ENCODE assay signal across 11 mouse cellular contexts in the genomic region with DNA sequence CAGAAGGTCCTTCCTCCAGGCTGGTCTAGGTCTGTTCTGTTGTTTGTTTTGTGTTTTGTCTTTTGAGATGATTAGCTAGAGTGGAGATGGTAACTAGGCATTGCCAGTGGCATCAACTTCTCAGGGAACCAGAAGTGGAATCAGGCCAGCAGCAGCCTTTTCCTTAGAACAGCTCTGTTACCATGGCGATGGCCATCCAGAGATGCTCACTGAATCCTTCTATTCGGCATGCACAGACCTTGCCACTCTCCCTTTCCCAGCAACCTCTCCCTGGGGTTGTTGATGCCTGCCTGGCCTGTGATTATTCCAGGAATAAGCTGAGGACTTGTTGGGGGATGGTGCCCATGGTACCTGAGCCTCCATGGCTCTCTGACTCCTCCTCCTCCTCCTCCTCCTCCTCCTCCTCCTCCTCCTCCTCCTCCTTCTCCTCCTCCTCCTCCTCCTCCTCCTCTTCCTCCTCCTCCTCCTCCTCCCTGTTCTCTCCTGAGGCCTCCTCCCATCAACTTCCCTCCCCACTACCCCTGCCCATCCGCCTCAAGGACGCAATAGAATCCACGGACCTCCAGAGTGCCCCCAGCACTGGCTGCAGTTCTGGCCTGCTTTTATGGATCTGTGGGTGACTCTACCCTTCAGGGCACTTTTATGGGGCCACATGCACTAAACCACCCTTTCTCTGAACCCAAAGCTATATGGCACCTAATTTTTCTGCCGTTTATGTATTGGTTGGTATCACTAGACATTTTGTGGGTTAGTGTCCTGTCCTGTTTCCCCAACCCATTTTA. TPM values are rescaled to one million over a fixed set of nuclear protein-coding genes. Genes with fewer than 3 reads are reported as not detected.
A peak's percentile ranks its signal among the peaks of the same experiment; 100 is the strongest.
DNase-seq lines count a peak whose midpoint lies in the region; ATAC-seq lines count a peak whose summit lies in the region.
"Had no signal": no experiment of that assay in that cellular context is flagged by ENCODE, and none has a peak within 500 bp of the region (broad histone marks: within the 10 kb centered on the region; RNA-seq: fewer than 3 reads in every experiment).

No protein-coding gene starts in this region.

- no peaks in the 10 kb centered on the region for H3K9me3 ChIP-seq in forebrain, embryonic 14.5 days (replicated peaks; ENCODE audit: control insufficient read depth, low read length)
- no peaks in the 10 kb centered on the region for H3K9me3 ChIP-seq in neural tube, embryonic 14.5 days (ENCODE audit: control insufficient read depth, low read length)
- H3K9me3 ChIP-seq: megakaryocyte, embryonic 14.5 days; stomach, embryonic 15.5 days had no signal

- peak; percentile 81 for ATAC-seq in forebrain, embryonic 14.5 days
- ATAC-seq in neural tube, embryonic 14.5 days (ENCODE audit: low read depth): peak; percentile 91
- ATAC-seq in megakaryocyte progenitor cell, adult 5-6 weeks (replicated peaks; ENCODE audit: poor library complexity): no peak

- no peak overlapping the region for H3K4me2 ChIP-seq in forebrain, embryonic 14.5 days (ENCODE audit: low read length)
- H3K4me2 ChIP-seq in neural tube, embryonic 14.5 days (ENCODE audit: low read depth, low read length): no peak overlapping the region
- H3K4me2 ChIP-seq: stomach, embryonic 15.5 days had no signal

- 75% methylated on average over 6 of the region's 6 CpGs for WGBS in forebrain, embryonic 14.5 days
- WGBS in neural tube, embryonic 14.5 days: 68% methylated on average over 5 of the region's 6 CpGs

- H3K27ac ChIP-seq in forebrain, embryonic 14.5 days (ENCODE audit: low read depth, low read length): peak overlapping the region; percentile 49
- H3K27ac ChIP-seq in neural tube, embryonic 14.5 days (ENCODE audit: low read depth, low read length): peak overlapping the region; percentile 67
- H3K27ac ChIP-seq: stomach, embryonic 15.5 days had no signal

- intact Hi-C loops in gastrocnemius, postnatal 36 days (cut with DNase I): no loop called here

- H3K4me3 ChIP-seq in forebrain, embryonic 14.5 days (ENCODE audit: low read depth, low read length): no peak overlapping the region
- no peak overlapping the region for H3K4me3 ChIP-seq in neural tube, embryonic 14.5 days (ENCODE audit: low read depth, low read length)
- H3K4me3 ChIP-seq: megakaryocyte, embryonic 14.5 days; stomach, embryonic 15.5 days had no signal

- DNase-seq in embryo, embryonic 11 days: peak; percentile 55
- DNase-seq in forebrain, embryonic 14.5 days (ENCODE audit: low spot score): peak; percentile 93
- peak; percentile 40 for DNase-seq in left cerebral cortex, adult 11 months (ENCODE audit: low spot score)
- no peak for DNase-seq in gastrocnemius, postnatal 36 days
- DNase-seq in spleen, postnatal 36 days (ENCODE audit: low spot score in 2 of 2): no peak
- DNase-seq in urinary bladder, postnatal 4 days (ENCODE audit: low spot score in 2 of 2): no peak
- DNase-seq: kidney, postnatal 25 days had no signal

- H3K36me3 ChIP-seq in forebrain, embryonic 14.5 days (ENCODE audit: control insufficient read depth, insufficient read depth, low read length): no peaks in the 10 kb centered on the region
- no peaks in the 10 kb centered on the region for H3K36me3 ChIP-seq in neural tube, embryonic 14.5 days (ENCODE audit: control insufficient read depth, insufficient read depth, low read length)
- H3K36me3 ChIP-seq: stomach, embryonic 15.5 days had no signal

- H3K9ac ChIP-seq in forebrain, embryonic 14.5 days (ENCODE audit: low read length): 0 out of 2 replicates have a peak overlapping the region, but pooled peaks have one; percentile 13
- H3K9ac ChIP-seq in neural tube, embryonic 14.5 days (replicated peaks; ENCODE audit: low read depth, low read length): no peak overlapping the region
- H3K9ac ChIP-seq: stomach, embryonic 15.5 days had no signal

- no peaks in the 10 kb centered on the region for H3K27me3 ChIP-seq in forebrain, embryonic 14.5 days (replicated peaks; ENCODE audit: control insufficient read depth, insufficient read depth, low read length)
- H3K27me3 ChIP-seq in neural tube, embryonic 14.5 days (ENCODE audit: control insufficient read depth, insufficient read depth, low read length): no peaks in the 10 kb centered on the region
- H3K27me3 ChIP-seq: stomach, embryonic 15.5 days had no signal

- peaks cover 23% of the 10 kb centered on the region for H3K4me1 ChIP-seq in forebrain, embryonic 14.5 days (ENCODE audit: control insufficient read depth, insufficient read depth, low read length)
- H3K4me1 ChIP-seq in neural tube, embryonic 14.5 days (ENCODE audit: control insufficient read depth, insufficient read depth, low read length): peaks cover 20% of the 10 kb centered on the region

RNA-seq across cellular contexts. Expression of gene P4ha3, which starts 22.7 kb away (rescaled TPM):
- 1.5 and 2.8 TPM in 2 replicates for polyA plus RNA-seq in forebrain, embryonic 14.5 days (2014; fragmentation: Nextera tagmentation; extraction: Ambion mirVana)
- 15.8 and 16.2 TPM in 2 replicates for polyA plus RNA-seq in neural tube, embryonic 14.5 days (2014; fragmentation: Nextera tagmentation; extraction: Ambion mirVana)
- under 1 TPM; 0.32 to 0.36 TPM for total RNA-seq in gastrocnemius, postnatal 36 days (2021)
- 0.22 TPM in 1 of 2 replicates, not detected in the other for total RNA-seq in megakaryocyte progenitor cell, adult 5-6 weeks (2015)
- not detected in 2 replicates for total RNA-seq in megakaryocyte progenitor cell, adult 5-6 weeks (2017)

Comparison
In these comparisons a context has a peak if more than half of its experiments do, and no peak if none do; other contexts are left out.
1. DNase-seq: peak in embryo, embryonic 11 days (single experiment), forebrain, embryonic 14.5 days (single experiment) and left cerebral cortex, adult 11 months (single experiment); none in gastrocnemius, postnatal 36 days (0 of 2), spleen, postnatal 36 days (0 of 2) and urinary bladder, postnatal 4 days (0 of 2).